ENCODE assay signal across 11 mouse cellular contexts in genomic region chr9:107599842-107600241, GRCm38 (mm10). TPM values are rescaled to one million over a fixed set of nuclear protein-coding genes. Genes with fewer than 3 reads are reported as not detected.
DNase-seq lines count a peak whose midpoint lies in the region; ATAC-seq lines count a peak whose summit lies in the region.
"Had no signal": no experiment of that assay in that cellular context is flagged by ENCODE, and none has a peak within 500 bp of the region (broad histone marks: within the 10 kb centered on the region; RNA-seq: fewer than 3 reads in every experiment).

No protein-coding gene starts in this region.

- no peak overlapping the region for H3K27ac ChIP-seq in heart, embryonic 13.5 days (replicated peaks)
- H3K27ac ChIP-seq in heart, embryonic 12.5 days (ENCODE audit: poor library complexity, severe bottlenecking): no peak overlapping the region
- no peak overlapping the region for H3K27ac ChIP-seq in neural tube, embryonic 13.5 days (replicated peaks)
- H3K27ac ChIP-seq: left cerebral cortex, adult 2 months had no signal

- H3K27me3 ChIP-seq in heart, embryonic 13.5 days (replicated peaks): peaks cover 38% of the 10 kb centered on the region
- H3K27me3 ChIP-seq in heart, embryonic 12.5 days (replicated peaks): peaks cover 40% of the 10 kb centered on the region
- H3K27me3 ChIP-seq in neural tube, embryonic 13.5 days: no peaks in the 10 kb centered on the region

- peaks cover 12% of the 10 kb centered on the region for H3K36me3 ChIP-seq in heart, embryonic 13.5 days
- peaks cover 4% of the 10 kb centered on the region; the same call in 1 of the 2 replicates for H3K36me3 ChIP-seq in heart, embryonic 12.5 days
- no peaks in the 10 kb centered on the region for H3K36me3 ChIP-seq in neural tube, embryonic 13.5 days

- no peaks in the 10 kb centered on the region for H3K9me3 ChIP-seq in heart, embryonic 13.5 days
- H3K9me3 ChIP-seq in heart, embryonic 12.5 days (replicated peaks): no peaks in the 10 kb centered on the region
- H3K9me3 ChIP-seq in neural tube, embryonic 13.5 days: no peaks in the 10 kb centered on the region
- H3K9me3 ChIP-seq: G1E had no signal

- no peak for ATAC-seq in heart, embryonic 13.5 days (ENCODE audit: extremely low read depth, insufficient number of reproducible peaks, low FRiP score, low TSS enrichment)
- no peak for ATAC-seq in heart, embryonic 12.5 days (ENCODE audit: insufficient number of reproducible peaks, low FRiP score)
- no peak for ATAC-seq in neural tube, embryonic 13.5 days (ENCODE audit: low read depth)
- ATAC-seq: midbrain, embryonic 16.5 days had no signal

- 0 out of 2 replicates have a peak overlapping the region, but pooled peaks have one; percentile 4 for H3K4me2 ChIP-seq in heart, embryonic 13.5 days
- no peak overlapping the region for H3K4me2 ChIP-seq in heart, embryonic 12.5 days
- no peak overlapping the region for H3K4me2 ChIP-seq in neural tube, embryonic 13.5 days

- no peak for DNase-seq in neural tube, embryonic 10.5 days (ENCODE audit: extremely low spot score, low spot score)
- peak; percentile 75 for DNase-seq in cerebellum, adult 9-11 months
- DNase-seq in retina, embryonic 14.5 days (ENCODE audit: low spot score): peak; percentile 43
- no peak for DNase-seq in thymus, adult 18-20 months
- DNase-seq: thymus, postnatal 14 days had no signal

- peaks cover 49% of the 10 kb centered on the region for H3K4me1 ChIP-seq in heart, embryonic 13.5 days
- peaks cover 40% of the 10 kb centered on the region for H3K4me1 ChIP-seq in heart, embryonic 12.5 days (replicated peaks)
- peaks cover 21% of the 10 kb centered on the region for H3K4me1 ChIP-seq in neural tube, embryonic 13.5 days (replicated peaks)

- H3K4me3 ChIP-seq in heart, embryonic 13.5 days: no peak overlapping the region
- no peak overlapping the region for H3K4me3 ChIP-seq in heart, embryonic 12.5 days
- H3K4me3 ChIP-seq in neural tube, embryonic 13.5 days: no peak overlapping the region
- H3K4me3 ChIP-seq: left cerebral cortex, adult 2 months had no signal

- 57% methylated on average over 14 of the region's 14 CpGs for WGBS in heart, embryonic 13.5 days
- WGBS in heart, embryonic 12.5 days: 52% methylated on average over 14 of the region's 14 CpGs
- WGBS in neural tube, embryonic 13.5 days: 78% methylated on average over 14 of the region's 14 CpGs

- H3K9ac ChIP-seq in heart, embryonic 13.5 days: peak overlapping the region; percentile 37; the same call in 1 of the 2 replicates
- no peak overlapping the region for H3K9ac ChIP-seq in heart, embryonic 12.5 days
- H3K9ac ChIP-seq in neural tube, embryonic 13.5 days: 0 out of 2 replicates have a peak overlapping the region, but pooled peaks have one; percentile 3

RNA-seq across cellular contexts. Expression of gene Sema3b, which starts 9.2 kb away (rescaled TPM):
- 9.9 and 11.8 TPM in 2 replicates for polyA plus RNA-seq in heart, embryonic 13.5 days (2015; fragmentation: Nextera tagmentation; extraction: Ambion mirVana)
- 10.7 and 11.2 TPM in 2 replicates for polyA plus RNA-seq in heart, embryonic 12.5 days (2016; fragmentation: Nextera tagmentation; extraction: Ambion mirVana)
- 6.5 and 9.0 TPM in 2 replicates for polyA plus RNA-seq in neural tube, embryonic 13.5 days (2015; fragmentation: Nextera tagmentation; extraction: Ambion mirVana)
- polyA plus RNA-seq: G1E had no signal

RNA-seq across cellular contexts. Expression of gene Ifrd2, which starts 12.4 kb away (rescaled TPM):
- polyA plus RNA-seq in heart, embryonic 13.5 days (2015; fragmentation: Nextera tagmentation; extraction: Ambion mirVana): 35.7 and 41.3 TPM in 2 replicates
- polyA plus RNA-seq in heart, embryonic 12.5 days (2016; fragmentation: Nextera tagmentation; extraction: Ambion mirVana): 34.0 and 35.5 TPM in 2 replicates
- 13.5 and 17.4 TPM in 2 replicates for polyA plus RNA-seq in neural tube, embryonic 13.5 days (2015; fragmentation: Nextera tagmentation; extraction: Ambion mirVana)

RNA-seq across cellular contexts. Expression of gene Hyal3, which starts 19.2 kb away (rescaled TPM):
- 0.48 and 0.68 TPM in 2 replicates for polyA plus RNA-seq in heart, embryonic 13.5 days (2015; fragmentation: Nextera tagmentation; extraction: Ambion mirVana)
- 0.49 and 0.64 TPM in 2 replicates for polyA plus RNA-seq in heart, embryonic 12.5 days (2016; fragmentation: Nextera tagmentation; extraction: Ambion mirVana)
- polyA plus RNA-seq in neural tube, embryonic 13.5 days (2015; fragmentation: Nextera tagmentation; extraction: Ambion mirVana): 1.9 and 2.0 TPM in 2 replicates

RNA-seq across cellular contexts. Expression of gene Naa80, which starts 21.2 kb away (rescaled TPM):
- polyA plus RNA-seq in heart, embryonic 13.5 days (2015; fragmentation: Nextera tagmentation; extraction: Ambion mirVana): 13.9 and 14.6 TPM in 2 replicates
- 10.2 and 12.6 TPM in 2 replicates for polyA plus RNA-seq in heart, embryonic 12.5 days (2016; fragmentation: Nextera tagmentation; extraction: Ambion mirVana)
- 15.9 and 19.0 TPM in 2 replicates for polyA plus RNA-seq in neural tube, embryonic 13.5 days (2015; fragmentation: Nextera tagmentation; extraction: Ambion mirVana)

RNA-seq across cellular contexts. Expression of gene Hyal1, which starts 23.1 kb away (rescaled TPM):
- 6.3 and 7.5 TPM in 2 replicates for polyA plus RNA-seq in heart, embryonic 13.5 days (2015; fragmentation: Nextera tagmentation; extraction: Ambion mirVana)
- 5.5 and 5.7 TPM in 2 replicates for polyA plus RNA-seq in heart, embryonic 12.5 days (2016; fragmentation: Nextera tagmentation; extraction: Ambion mirVana)
- polyA plus RNA-seq in neural tube, embryonic 13.5 days (2015; fragmentation: Nextera tagmentation; extraction: Ambion mirVana): 8.2 and 8.5 TPM in 2 replicates

Comparison
In these comparisons a context has a peak if more than half of its experiments do, and no peak if none do; other contexts are left out.
1. DNase-seq: peak in cerebellum, adult 9-11 months (single experiment) and retina, embryonic 14.5 days (single experiment); none in neural tube, embryonic 10.5 days (single experiment) and thymus, adult 18-20 months (0 of 2).